Mouse (Mus musculus): Measurements from ENCODE around the gene Vwa8.

GRCm38 (mm10) chr14:79159451-79159850 is 310.6 kb downstream of the Vwa8 start:
- no peak for TF ChIP-seq EP300 (IDR thresholded peaks at IDR 0.05)
- no peak for TF ChIP-seq CTCF (IDR thresholded peaks at IDR 0.05)
